Mouse (Mus musculus) forebrain, embryonic 16.5 days (tissue): ENCODE measurements around the gene Sf3b3. TPM values are rescaled to one million over a fixed set of nuclear protein-coding genes. Genes with fewer than 3 reads are reported as not detected.

Experiments
- ATAC-seq: fragments of 200-750 bp; cut with Nextera tagmentation; 2 replicates; pipeline ENCODE4 v1.8.0; 2017; ENCODE audit warnings: mild to moderate bottlenecking, moderate library complexity
- H3K27ac ChIP-seq: fragments of 300-500 bp; sonication (generic); 2 replicates; pipeline ENCODE4 v1.5.1; 2014; ENCODE audit warnings: low read length, control low read depth
- H3K27me3 ChIP-seq: fragments of 300-500 bp; sonication (generic); replicated peaks from 2 replicates; pipeline ENCODE4 v1.6.1; 2014; ENCODE audit warnings: low read length; ENCODE audit not compliant: control insufficient read depth, insufficient read depth
- H3K36me3 ChIP-seq: fragments of 300-500 bp; sonication (generic); 2 replicates; pipeline ENCODE4 v1.6.1; 2014; ENCODE audit not compliant: control insufficient read depth, insufficient read depth
- H3K4me1 ChIP-seq: fragments of 300-500 bp; sonication (generic); replicated peaks from 2 replicates; pipeline ENCODE4 v1.6.1; 2014; ENCODE audit warnings: low read length; ENCODE audit not compliant: control insufficient read depth, insufficient read depth
- H3K4me2 ChIP-seq: fragments of 300-500 bp; sonication (generic); 2 replicates; pipeline ENCODE4 v1.6.1; 2014; ENCODE audit warnings: mild to moderate bottlenecking, low read length, control low read depth
- H3K4me3 ChIP-seq: fragments of 300-500 bp; sonication (generic); replicated peaks from 2 replicates; pipeline ENCODE4 v1.5.1; 2014; ENCODE audit warnings: mild to moderate bottlenecking, low read length, control low read depth
- H3K9ac ChIP-seq: fragments of 300-500 bp; sonication (generic); replicated peaks from 2 replicates; pipeline ENCODE4 v1.6.1; 2014; ENCODE audit warnings: low read depth, low read length, control low read depth
- H3K9me3 ChIP-seq: fragments of 300-500 bp; sonication (generic); 2 replicates; pipeline ENCODE4 v1.6.1; 2016; ENCODE audit warnings: low read length; ENCODE audit not compliant: control insufficient read depth
- WGBS: fragments of 180-500 bp; shearing (Covaris S2); extraction: QIAGEN DNeasy Blood & Tissue Kit; methylation state at CpG from one replicate; pipeline ENCODE4 v1.1.7; 2014; 5-methylcytosine and 5-hydroxymethylcytosine counted together
- polyA plus RNA-seq: library from polyadenylated mRNA; unstranded; fragments of >200 nt; fragmentation: Nextera tagmentation; extraction: Ambion mirVana; gene quantifications from 2 replicates; pipeline ENCODE4 v1.2.1, GENCODE M21; 2015

Sf3b3 gene
- polyA plus RNA-seq = 124 and 136 TPM in 2 replicates

DNA sequence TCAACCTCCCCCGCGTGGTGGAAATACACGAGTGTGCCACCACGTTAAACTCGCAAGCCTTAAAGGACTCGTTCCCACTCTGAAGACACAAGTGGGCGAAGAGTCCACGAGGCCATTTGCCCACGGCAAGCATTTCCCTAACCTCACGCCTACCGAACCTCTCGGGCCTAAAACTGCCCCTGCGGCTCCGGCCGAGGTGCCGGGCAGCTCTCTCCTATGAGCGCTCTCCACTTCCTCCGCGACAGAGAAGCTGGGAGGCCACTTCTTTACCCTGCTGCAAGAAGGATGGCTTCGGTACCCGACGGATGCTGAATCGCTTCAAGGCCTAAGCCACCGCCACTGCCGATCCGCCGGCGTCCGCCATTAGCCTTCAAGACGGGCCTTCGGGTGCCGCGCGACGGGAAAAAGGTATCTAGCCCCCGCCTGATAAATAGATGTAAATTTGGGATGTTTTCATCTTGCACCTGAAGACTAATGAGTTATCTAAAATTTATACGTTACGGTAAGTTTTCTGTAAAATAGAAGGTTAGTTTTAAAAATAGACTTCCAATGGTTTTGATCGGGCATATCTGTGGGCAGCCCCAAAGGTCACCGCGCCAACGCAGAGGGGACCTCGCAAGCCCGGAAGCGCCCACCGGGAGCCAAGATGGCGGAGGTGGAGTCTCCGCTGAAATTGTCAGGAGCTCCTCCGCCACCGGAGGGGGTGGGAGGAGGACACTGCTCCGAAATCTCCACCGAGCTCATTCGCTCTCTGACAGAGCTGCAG, at the start of gene Sf3b3, which contains the start of gene Cog4:
Gene Sf3b3, minus strand, starts transcription at position 383 of the 766 bp plus-strand sequence.
Gene Cog4, plus strand, starts transcription at position 196 of the 766 bp plus-strand sequence.
- H3K4me3 ChIP-seq = peak within 1 kb of the TSS; percentile 96
- H3K9ac ChIP-seq = peak within 1 kb of the TSS; percentile 90
- no peaks in the 10 kb centered on the region for H3K27me3 ChIP-seq
- H3K9me3 ChIP-seq = no peaks in the 10 kb centered on the region
- WGBS = under 1% methylated on average over 53 of the region's 53 CpGs
- ATAC-seq = peak; percentile 93
- peak within 1 kb of the TSS; percentile 82 for H3K27ac ChIP-seq
- H3K36me3 ChIP-seq = peaks cover 28% of the 10 kb centered on the region
- peaks cover 23% of the 10 kb centered on the region for H3K4me1 ChIP-seq
- peak within 1 kb of the TSS; percentile 96 for H3K4me2 ChIP-seq

DNA sequence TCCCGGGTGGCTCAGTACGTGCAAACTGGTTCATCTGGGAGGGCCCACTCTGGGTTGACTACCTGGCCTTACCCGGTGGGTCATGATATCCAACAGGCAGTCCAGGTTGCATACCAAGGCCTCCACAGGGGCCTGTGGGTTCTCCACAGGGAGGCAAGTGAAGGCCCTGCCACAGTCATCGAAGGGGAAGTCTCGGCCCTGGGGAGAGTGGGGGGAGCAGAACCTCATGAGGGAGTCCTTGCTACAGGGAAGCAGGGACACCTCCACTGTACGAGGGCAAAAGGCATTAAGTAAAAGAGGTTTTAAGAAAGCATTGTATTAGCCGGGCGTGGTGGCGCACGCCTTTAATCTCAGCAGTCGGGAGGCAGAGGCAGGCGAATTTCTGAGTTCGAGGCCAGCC, 49.2 kb upstream of the Sf3b3 start:
- Histone ChIP-seq H3K4me1 (no peaks in the 10 kb centered on the region), H3K4me3 (no peak overlapping the region), H3K9ac (no peak overlapping the region), H3K9me3 (no peaks in the 10 kb centered on the region), H3K4me2 (no peak overlapping the region), H3K36me3 (no peaks in the 10 kb centered on the region), H3K27ac (no peak overlapping the region), H3K27me3 (no peaks in the 10 kb centered on the region)
- no peak for ATAC-seq
- WGBS = 98% methylated on average over 13 of the region's 13 CpGs

DNA sequence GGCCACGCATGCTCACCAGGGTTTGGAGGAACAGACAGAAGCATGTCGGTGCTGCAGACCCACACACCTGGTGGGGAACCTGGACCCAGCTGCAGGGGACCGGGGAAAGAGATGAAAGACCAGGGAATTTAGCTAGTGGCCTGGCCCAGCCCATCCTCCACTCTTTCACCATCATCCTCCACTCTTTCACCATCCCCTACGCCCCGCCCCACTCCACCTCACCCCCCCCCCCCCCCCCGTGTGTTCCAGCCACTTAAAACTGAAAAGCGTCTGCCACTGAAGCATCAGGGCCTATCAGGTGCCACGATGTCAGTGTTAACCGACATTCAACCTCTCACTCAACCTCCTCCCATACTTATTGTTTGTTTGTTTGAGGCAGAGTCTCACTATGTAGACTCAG, 48.7 kb upstream of the Sf3b3 start:
- no peak for ATAC-seq
- Histone ChIP-seq H3K4me1 (no peaks in the 10 kb centered on the region), H3K27ac (no peak overlapping the region), H3K9ac (no peak overlapping the region), H3K36me3 (no peaks in the 10 kb centered on the region), H3K4me2 (no peak overlapping the region), H3K4me3 (no peak overlapping the region), H3K9me3 (no peaks in the 10 kb centered on the region), H3K27me3 (no peaks in the 10 kb centered on the region)
- 86% methylated on average over 7 of the region's 9 CpGs for WGBS

DNA sequence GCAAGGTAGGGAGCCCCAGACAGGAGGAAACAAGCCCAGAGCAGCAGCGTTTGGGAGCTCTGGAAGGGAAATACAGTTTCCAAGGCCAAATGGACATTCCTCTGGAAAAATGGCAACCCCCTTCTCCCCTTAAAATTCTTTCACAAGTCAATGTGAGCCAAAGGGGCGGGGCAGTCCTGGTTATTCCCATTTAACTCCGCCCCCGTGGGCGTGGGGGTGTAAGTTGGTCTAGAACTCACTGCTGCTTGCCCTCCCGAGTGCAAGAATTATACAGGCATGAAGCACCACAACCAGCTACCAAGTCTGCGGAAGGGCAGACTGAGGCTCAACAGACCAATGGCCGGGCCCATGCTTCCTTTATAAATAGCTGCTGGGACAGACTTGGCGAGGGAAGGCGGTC, 48.3 kb upstream of the Sf3b3 start:
- Histone ChIP-seq H3K27me3 (no peaks in the 10 kb centered on the region), H3K4me1 (no peaks in the 10 kb centered on the region), H3K27ac (no peak overlapping the region), H3K36me3 (no peaks in the 10 kb centered on the region), H3K4me2 (no peak overlapping the region), H3K9me3 (no peaks in the 10 kb centered on the region), H3K9ac (no peak overlapping the region), H3K4me3 (no peak overlapping the region)
- ATAC-seq = no peak
- WGBS = 85% methylated on average over 10 of the region's 10 CpGs

DNA sequence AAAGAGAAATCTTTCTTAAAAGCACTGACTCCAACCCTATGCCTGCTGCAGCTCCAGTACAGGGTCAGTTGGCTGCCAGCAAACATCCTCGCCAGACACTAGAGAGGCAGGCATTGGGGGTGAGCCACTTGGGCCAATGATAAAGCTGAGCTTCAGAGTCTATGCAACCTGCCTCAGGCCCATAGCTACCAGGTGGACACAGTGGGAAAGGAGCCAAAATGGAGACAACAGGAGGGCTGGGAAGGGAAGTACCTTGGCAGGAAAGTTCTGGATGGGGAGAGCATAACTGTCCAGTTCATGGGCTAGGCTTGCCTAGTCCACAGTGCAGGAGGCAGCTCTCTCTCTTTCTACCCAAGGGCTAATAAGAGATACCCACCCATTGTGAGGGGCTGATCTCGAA, 46.3 kb upstream of the Sf3b3 start:
- no peak overlapping the region for H3K4me3 ChIP-seq
- no peak for ATAC-seq
- 93% methylated on average over 2 of the region's 2 CpGs for WGBS
- H3K36me3 ChIP-seq = no peaks in the 10 kb centered on the region
- H3K27ac ChIP-seq = no peak overlapping the region
- H3K9me3 ChIP-seq = no peaks in the 10 kb centered on the region
- H3K4me1 ChIP-seq = no peaks in the 10 kb centered on the region
- H3K27me3 ChIP-seq = no peaks in the 10 kb centered on the region
- H3K4me2 ChIP-seq = no peak overlapping the region
- no peak overlapping the region for H3K9ac ChIP-seq

DNA sequence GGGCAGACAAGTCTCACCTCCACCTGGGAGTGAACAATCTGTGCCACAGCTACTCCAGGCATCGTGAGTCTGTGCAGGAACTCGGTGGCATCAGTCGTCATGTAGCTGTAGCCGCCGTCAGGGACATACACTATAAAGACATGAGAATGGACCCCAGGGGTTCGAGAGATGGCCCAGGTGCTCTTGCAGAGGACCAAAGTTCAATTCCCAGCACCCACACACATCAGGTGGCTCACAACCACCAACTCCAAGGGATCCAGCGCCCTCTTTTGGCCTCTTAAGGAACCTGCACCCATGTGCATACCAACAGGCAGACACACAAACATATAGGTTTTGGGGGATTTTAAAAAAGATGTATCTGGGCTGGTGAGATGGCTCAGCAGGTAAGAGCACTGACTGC, 45.5 kb upstream of the Sf3b3 start:
- Histone ChIP-seq H3K4me1 (no peaks in the 10 kb centered on the region), H3K9ac (no peak overlapping the region), H3K27ac (no peak overlapping the region), H3K9me3 (no peaks in the 10 kb centered on the region), H3K36me3 (no peaks in the 10 kb centered on the region; the same call in 1 of the 2 replicates), H3K4me3 (no peak overlapping the region), H3K27me3 (no peaks in the 10 kb centered on the region), H3K4me2 (no peak overlapping the region)
- WGBS = 87% methylated on average over 7 of the region's 7 CpGs
- ATAC-seq = no peak

DNA sequence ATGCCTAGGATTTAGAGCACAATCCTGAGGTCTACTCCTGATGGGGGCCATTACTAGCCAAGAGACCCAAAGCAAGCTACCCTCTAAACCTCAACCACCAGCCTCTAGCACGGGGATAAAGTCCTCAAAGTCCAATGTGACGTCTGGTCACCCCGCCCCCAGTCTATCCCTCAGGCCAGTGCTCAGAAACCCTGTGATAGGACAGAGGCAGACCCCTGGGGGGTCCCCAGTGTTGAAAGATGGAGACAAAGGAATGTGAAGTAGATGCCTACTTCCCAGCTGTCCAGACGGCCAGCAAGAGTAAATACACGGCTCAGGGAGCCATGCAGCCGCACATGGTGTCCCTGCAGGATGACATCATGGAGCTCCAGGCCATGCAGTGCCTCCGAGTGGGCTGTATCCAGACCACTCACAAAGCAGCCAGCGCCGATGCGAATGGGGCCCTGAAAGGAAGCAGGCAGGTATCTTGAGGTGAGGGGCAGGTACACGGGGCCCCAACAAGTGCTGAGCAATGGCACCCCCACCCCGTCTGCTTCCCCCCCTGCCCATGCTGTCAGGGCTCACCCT, 43.4 kb upstream of the Sf3b3 start:
- H3K27me3 ChIP-seq = no peaks in the 10 kb centered on the region
- H3K36me3 ChIP-seq = no peaks in the 10 kb centered on the region; the same call in 1 of the 2 replicates
- H3K9ac ChIP-seq = no peak overlapping the region
- no peak overlapping the region for H3K4me2 ChIP-seq
- H3K4me1 ChIP-seq = no peaks in the 10 kb centered on the region
- no peak for ATAC-seq
- H3K4me3 ChIP-seq = no peak overlapping the region
- no peak overlapping the region for H3K27ac ChIP-seq
- 74% methylated on average over 12 of the region's 12 CpGs for WGBS
- no peaks in the 10 kb centered on the region for H3K9me3 ChIP-seq

DNA sequence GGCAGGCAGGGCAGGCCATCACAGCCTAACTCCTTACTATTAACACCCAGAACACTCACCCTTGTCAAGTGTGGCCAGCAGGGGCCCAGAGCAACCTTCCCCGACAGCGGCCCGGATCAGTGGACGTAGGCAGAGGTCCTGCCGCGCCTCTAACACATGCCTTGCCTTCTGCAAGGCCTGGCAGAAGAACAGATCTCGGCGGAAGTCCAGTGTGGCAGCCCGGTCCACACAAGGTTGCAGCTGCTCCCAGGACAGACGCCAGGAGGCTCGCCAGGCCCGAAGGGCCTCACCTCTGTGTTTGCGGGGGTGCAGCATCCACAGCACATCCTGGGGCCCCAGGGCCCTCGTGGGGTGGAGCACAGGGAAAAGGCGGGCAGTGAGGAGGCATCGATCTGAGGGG, 42.3 kb upstream of the Sf3b3 start:
- no peak overlapping the region for H3K4me3 ChIP-seq
- no peak overlapping the region for H3K9ac ChIP-seq
- H3K4me1 ChIP-seq = no peaks in the 10 kb centered on the region
- H3K4me2 ChIP-seq = no peak overlapping the region
- WGBS = 88% methylated on average over 16 of the region's 16 CpGs
- H3K36me3 ChIP-seq = no peaks in the 10 kb centered on the region; the same call in 1 of the 2 replicates
- no peak overlapping the region for H3K27ac ChIP-seq
- H3K27me3 ChIP-seq = no peaks in the 10 kb centered on the region
- no peaks in the 10 kb centered on the region for H3K9me3 ChIP-seq
- ATAC-seq = no peak

DNA sequence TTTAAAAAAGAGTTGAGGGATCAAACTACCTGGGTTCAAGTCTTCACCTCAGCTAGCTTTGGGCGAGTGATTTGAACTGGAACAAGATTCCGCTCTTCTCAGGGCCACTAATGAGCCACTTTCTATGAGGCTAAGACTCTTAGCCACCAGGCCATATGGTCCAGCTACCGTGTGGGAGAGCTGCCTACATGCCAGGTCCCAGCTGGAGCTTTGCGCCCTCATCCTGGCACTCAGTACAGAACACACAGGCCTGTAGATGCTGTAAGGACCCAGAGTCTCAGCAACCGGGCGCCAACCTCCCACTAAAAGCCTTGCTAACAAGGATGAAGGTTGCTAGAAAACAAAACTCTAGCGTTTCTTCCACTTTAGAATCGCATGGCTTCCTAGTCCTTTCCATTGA, 41.9 kb upstream of the Sf3b3 start:
- Histone ChIP-seq H3K27ac (no peak overlapping the region), H3K36me3 (no peaks in the 10 kb centered on the region; the same call in 1 of the 2 replicates), H3K4me2 (no peak overlapping the region), H3K4me3 (no peak overlapping the region), H3K9me3 (no peaks in the 10 kb centered on the region), H3K9ac (no peak overlapping the region), H3K27me3 (no peaks in the 10 kb centered on the region), H3K4me1 (no peaks in the 10 kb centered on the region)
- ATAC-seq = no peak
- WGBS = 85% methylated on average over 8 of the region's 8 CpGs
